Mouse (Mus musculus) ES-E14 (cell line): ENCODE results near the gene Pik3cg.

ENCODE experiments used
- MAFK ChIP-seq: IDR thresholded peaks from 2 replicates; pipeline ENCODE4 v1.6.1; 2014; ENCODE audit warnings: mild to moderate bottlenecking, low read depth, low read length, inconsistent platforms; ENCODE audit not compliant: insufficient read depth
- ZNF384 ChIP-seq: IDR thresholded peaks from 2 replicates; pipeline ENCODE4 v1.6.1; 2012; ENCODE audit warnings: low read depth, low read length, inconsistent platforms

GRCm38 (mm10) chr12:32194358-32194757 is 14.1 kb downstream of the Pik3cg start:
- TF ChIP-seq ZNF384 (no peak), MAFK (no peak)
